Mouse (Mus musculus): ENCODE measurements around the gene Mov10l1.

The Mov10l1 gene

GRCm38 (mm10) chr15:89016722-89017121 is 34.0 kb downstream of the Mov10l1 start:
- no peak for DNase-seq (ENCODE audit: low spot score)

- no peak for DNase-seq (ENCODE audit: low spot score)
Measured at GRCm38 (mm10) chr15:89020085-89020484, 37.4 kb downstream of the Mov10l1 start.

- no peak for DNase-seq (ENCODE audit: low spot score)
Measured at GRCm38 (mm10) chr15:89020492-89020891, 37.8 kb downstream of the Mov10l1 start.

GRCm38 (mm10) chr15:89044381-89044780 is 61.7 kb downstream of the Mov10l1 start:
- DNase-seq (ENCODE audit: low spot score), result no peak

GRCm38 (mm10) chr15:89046356-89046755 is 63.6 kb downstream of the Mov10l1 start:
- DNase-seq (ENCODE audit: low spot score), result no peak

- DNase-seq (ENCODE audit: low spot score), result no peak
Measured at GRCm38 (mm10) chr15:89054666-89055065, 72.0 kb downstream of the Mov10l1 start.

GRCm38 (mm10) chr15:89058736-89059135 is 76.0 kb downstream of the Mov10l1 start:
- DNase-seq (ENCODE audit: low spot score), result no peak

GRCm38 (mm10) chr15:89059161-89059931 is 76.6 kb downstream of the Mov10l1 start, which contains the start of gene Panx2:
Panx2 (plus strand) TSS chr15:89059734.
- peak; percentile 47 for DNase-seq (ENCODE audit: low spot score)

- peak; percentile 64 for DNase-seq (ENCODE audit: low spot score)
Measured at GRCm38 (mm10) chr15:89060032-89060681, 77.4 kb downstream of the Mov10l1 start.

GRCm38 (mm10) chr15:89060811-89061460 is 78.2 kb downstream of the Mov10l1 start:
- no peak for DNase-seq (ENCODE audit: low spot score)

- DNase-seq (ENCODE audit: low spot score), result no peak
Measured at GRCm38 (mm10) chr15:89061761-89062517, 79.2 kb downstream of the Mov10l1 start.

- DNase-seq (ENCODE audit: low spot score), result no peak
Measured at GRCm38 (mm10) chr15:89062518-89062910, 79.8 kb downstream of the Mov10l1 start.

- DNase-seq (ENCODE audit: low spot score), result no peak
Measured at GRCm38 (mm10) chr15:89063001-89063400, 80.3 kb downstream of the Mov10l1 start.

- DNase-seq (ENCODE audit: low spot score), result no peak
Measured at GRCm38 (mm10) chr15:89063536-89063935, 80.8 kb downstream of the Mov10l1 start.

GRCm38 (mm10) chr15:89064891-89065290 is 82.2 kb downstream of the Mov10l1 start:
- DNase-seq (ENCODE audit: low spot score), result no peak

GRCm38 (mm10) chr15:89067609-89068008 is 84.9 kb downstream of the Mov10l1 start:
- no peak for DNase-seq (ENCODE audit: low spot score)

- DNase-seq (ENCODE audit: low spot score), result no peak
Measured at GRCm38 (mm10) chr15:89068226-89068625, 85.5 kb downstream of the Mov10l1 start.

GRCm38 (mm10) chr15:89069336-89069840 is 86.7 kb downstream of the Mov10l1 start:
- no peak for DNase-seq (ENCODE audit: low spot score)

GRCm38 (mm10) chr15:89070606-89071005 is 87.9 kb downstream of the Mov10l1 start:
- no peak for DNase-seq (ENCODE audit: low spot score)

GRCm38 (mm10) chr15:89073993-89074603 is 91.4 kb downstream of the Mov10l1 start:
- DNase-seq (ENCODE audit: low spot score), result no peak

All from retina, embryonic 14.5 days (tissue).